Mouse (Mus musculus) heart, postnatal 0 days (tissue): ENCODE measurements around the gene Rps19.

Source experiments
- CTCF ChIP-seq: IDR thresholded peaks from 2 replicates; pipeline ENCODE4 v1.5.1; 2016; ENCODE audit warnings: antibody characterized with exemption, control low read depth, low read depth
- EP300 ChIP-seq: IDR thresholded peaks from 2 replicates; pipeline ENCODE4 v1.6.1; 2016; ENCODE audit warnings: antibody characterized with exemption, low read depth

DNA sequence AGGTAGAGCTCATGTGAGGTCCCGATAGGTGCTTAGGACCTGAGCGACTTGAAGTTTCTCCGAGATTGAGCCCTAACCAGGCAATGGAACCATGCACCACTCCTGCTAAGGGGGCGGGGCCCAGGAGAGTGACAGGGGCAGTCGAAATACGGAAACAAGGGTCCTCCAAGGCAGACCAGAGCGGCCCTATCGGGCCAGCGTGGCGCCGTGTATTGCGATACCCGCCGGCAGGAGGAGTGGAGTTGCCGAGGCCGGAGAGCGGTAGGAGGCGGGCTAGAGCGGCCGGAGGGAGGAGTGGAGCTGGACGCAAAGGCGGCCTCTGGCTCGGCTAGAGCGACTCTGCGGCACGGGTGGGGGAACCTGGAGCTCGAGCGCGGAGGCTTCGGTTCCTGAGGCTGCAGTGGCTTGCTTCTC lies 19.9 kb downstream of the Rps19 start:
- TF ChIP-seq CTCF, result peak; percentile 85
- 0 out of 2 replicates have a peak, but pooled peaks have one; percentile 27 for TF ChIP-seq EP300
